Mouse (Mus musculus): ENCODE results near the gene Gm45521.

- TF ChIP-seq CHD2 (IDR thresholded peaks at IDR 0.05; ENCODE audit: low read depth, low read length) (no peak), MAFK (IDR thresholded peaks at IDR 0.05; ENCODE audit: insufficient read depth, low read depth, low read length) (no peak), ZC3H11A (IDR thresholded peaks at IDR 0.05; ENCODE audit: borderline replicate concordance, low read depth, low read length) (no peak)
Measured at GRCm38 (mm10) chr14:7909472-7909871, 47.6 kb upstream of the Gm45521 start.

All from ES-E14 (cell line).